Comparison of ENCODE assay signal across 30 mouse cellular contexts in genomic region chr10:42145221-42145620, GRCm38 (mm10).
DNase-seq lines count a peak whose midpoint lies in the region; ATAC-seq lines count a peak whose summit lies in the region.
"Had no signal": no experiment of that assay in that cellular context is flagged by ENCODE, and none has a peak within 500 bp of the region (broad histone marks: within the 10 kb centered on the region; RNA-seq: fewer than 3 reads in every experiment).

No protein-coding gene starts in this region.

- no peaks in the 10 kb centered on the region for H3K27me3 ChIP-seq in lung, embryonic 15.5 days
- no peaks in the 10 kb centered on the region for H3K27me3 ChIP-seq in stomach, embryonic 16.5 days (ENCODE audit: control insufficient read depth, insufficient read depth, low read length)
- H3K27me3 ChIP-seq: embryonic facial prominence, embryonic 13.5 days; hindbrain, embryonic 13.5 days; limb, embryonic 12.5 days; midbrain, embryonic 12.5 days; neural tube, embryonic 13.5 days had no signal

- H3K27ac ChIP-seq in lung, embryonic 15.5 days = peak overlapping the region; percentile 74
- H3K27ac ChIP-seq in stomach, embryonic 16.5 days (ENCODE audit: low read length) = peak overlapping the region; percentile 80
- H3K27ac ChIP-seq: embryonic facial prominence, embryonic 13.5 days; gastrocnemius, adult 2 months; hindbrain, embryonic 13.5 days; limb, embryonic 12.5 days; midbrain, embryonic 12.5 days; neural tube, embryonic 13.5 days had no signal

- WGBS in lung, embryonic 15.5 days = 39% methylated on average over 5 of the region's 5 CpGs
- WGBS in stomach, embryonic 16.5 days = 44% methylated on average over 5 of the region's 5 CpGs

- H3K4me2 ChIP-seq in lung, embryonic 15.5 days = no peak overlapping the region
- no peak overlapping the region for H3K4me2 ChIP-seq in stomach, embryonic 16.5 days (ENCODE audit: low read depth, low read length)
- H3K4me2 ChIP-seq: embryonic facial prominence, embryonic 13.5 days; hindbrain, embryonic 13.5 days; limb, embryonic 12.5 days; liver, embryonic 11.5 days; midbrain, embryonic 12.5 days; neural tube, embryonic 13.5 days had no signal

- peaks cover 38% of the 10 kb centered on the region for H3K4me1 ChIP-seq in lung, embryonic 15.5 days
- H3K4me1 ChIP-seq in stomach, embryonic 16.5 days (ENCODE audit: control insufficient read depth, insufficient read depth, low read length) = 0 out of 2 replicates have a peak, but pooled peaks cover 6% of the 10 kb centered on the region
- H3K4me1 ChIP-seq: embryonic facial prominence, embryonic 13.5 days; hindbrain, embryonic 13.5 days; midbrain, embryonic 12.5 days; neural tube, embryonic 13.5 days had no signal

- no peaks in the 10 kb centered on the region for H3K9me3 ChIP-seq in lung, embryonic 15.5 days
- H3K9me3 ChIP-seq in stomach, embryonic 16.5 days (replicated peaks; ENCODE audit: control insufficient read depth, low read length) = no peaks in the 10 kb centered on the region
- H3K9me3 ChIP-seq: embryonic facial prominence, embryonic 13.5 days; hindbrain, embryonic 13.5 days; limb, embryonic 12.5 days; megakaryocyte, embryonic 14.5 days; midbrain, embryonic 12.5 days; neural tube, embryonic 13.5 days had no signal

- ATAC-seq in lung, embryonic 15.5 days (ENCODE audit: borderline replicate concordance, extremely low read depth, low FRiP score, low TSS enrichment) = peak; percentile 76
- ATAC-seq in stomach, embryonic 16.5 days (ENCODE audit: insufficient read depth, low FRiP score) = peak; percentile 54; the same call in 1 of the 2 replicates
- ATAC-seq in megakaryocyte progenitor cell, adult 5-6 weeks (replicated peaks; ENCODE audit: poor library complexity) = no peak
- ATAC-seq: CD4-positive, CD25-positive, alpha-beta regulatory T cell, adult 4 months; forebrain, embryonic 16.5 days; intestine, embryonic 16.5 days had no signal

- H3K4me3 ChIP-seq in lung, embryonic 15.5 days = no peak overlapping the region
- no peak overlapping the region for H3K4me3 ChIP-seq in stomach, embryonic 16.5 days (replicated peaks; ENCODE audit: low read length)
- H3K4me3 ChIP-seq: embryonic facial prominence, embryonic 13.5 days; erythroblast, embryonic 14.5 days; gastrocnemius, adult 2 months; hindbrain, embryonic 13.5 days; limb, embryonic 12.5 days; megakaryocyte, embryonic 14.5 days; midbrain, embryonic 12.5 days; myocyte; neural tube, embryonic 13.5 days had no signal

- H3K36me3 ChIP-seq in lung, embryonic 15.5 days = no peaks in the 10 kb centered on the region
- H3K36me3 ChIP-seq in stomach, embryonic 16.5 days (ENCODE audit: control insufficient read depth, insufficient read depth, low read length) = no peaks in the 10 kb centered on the region
- H3K36me3 ChIP-seq: embryonic facial prominence, embryonic 13.5 days; hindbrain, embryonic 13.5 days; limb, embryonic 12.5 days; midbrain, embryonic 12.5 days; neural tube, embryonic 13.5 days had no signal

- DNase-seq in lung, adult 18-20 months = peak; percentile 76 to 86
- DNase-seq in lung, postnatal 25 days (ENCODE audit: low spot score) = peak; percentile 83
- no peak for DNase-seq in right cerebral cortex, adult 2 months (ENCODE audit: low spot score in 2 of 2)
- DNase-seq in spleen, postnatal 4 days (ENCODE audit: low spot score in 2 of 2) = no peak
- DNase-seq: adrenal gland, postnatal 14 days; cerebellum, adult 11-12 months; cerebellum, adult 9-11 months; embryo, embryonic 11 days; gastrocnemius, adult 2 months; heart, postnatal 36 days; kidney, adult 9 months; kidney, postnatal 14 days; layer of hippocampus, adult 9-11 months; right cerebral cortex, postnatal 25 days; thymus, postnatal 14 days had no signal

- H3K9ac ChIP-seq in lung, embryonic 15.5 days = no peak overlapping the region
- H3K9ac ChIP-seq in stomach, embryonic 16.5 days (ENCODE audit: low read length) = no peak overlapping the region
- H3K9ac ChIP-seq: embryonic facial prominence, embryonic 13.5 days; hindbrain, embryonic 13.5 days; limb, embryonic 12.5 days; midbrain, embryonic 12.5 days; neural tube, embryonic 13.5 days had no signal

Comparison
In these comparisons a context has a peak if more than half of its experiments do, and no peak if none do; other contexts are left out.
1. DNase-seq: peak in lung, adult 18-20 months (2 of 2) and lung, postnatal 25 days (single experiment); none in right cerebral cortex, adult 2 months (0 of 2) and spleen, postnatal 4 days (0 of 2).